Mouse (Mus musculus): Measurements from ENCODE around the gene Apof.

The Apof gene

GRCm38 (mm10) chr10:128298243-128298642 is 29.8 kb downstream of the Apof start:
- DNase-seq (ENCODE audit: low spot score in 2 of 2): no peak

DNA sequence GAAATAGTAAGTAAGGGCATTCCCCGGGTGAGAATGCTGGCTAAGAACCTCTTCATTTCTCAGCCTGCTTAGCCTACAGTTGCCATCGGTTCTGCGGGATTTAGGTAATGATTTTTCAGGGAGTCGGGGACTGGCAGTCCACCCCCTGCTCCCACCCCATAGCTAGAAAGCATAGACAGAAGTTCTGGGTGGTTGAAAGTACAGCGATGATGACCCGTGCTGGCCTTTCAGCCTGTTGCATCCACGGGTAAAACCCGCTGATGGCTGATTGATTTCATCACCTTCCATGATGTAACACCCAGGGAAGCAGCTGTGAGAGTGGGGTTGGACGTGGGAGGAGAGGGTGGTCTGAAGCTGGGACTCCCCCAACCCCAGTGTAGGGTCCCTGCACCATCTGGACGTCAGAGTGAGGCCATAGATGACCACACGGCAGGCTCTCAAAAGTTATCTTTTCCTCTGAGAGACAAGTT is 30.3 kb downstream of the Apof start, which contains the start of gene Il23a:
Gene Il23a (minus strand): TSS at position 51 of the 470 bp plus-strand sequence.
- DNase-seq (ENCODE audit: low spot score in 2 of 2): no peak

- DNase-seq (ENCODE audit: low spot score in 2 of 2): no peak
Observed at GRCm38 (mm10) chr10:128302357-128302756, 33.9 kb downstream of the Apof start.

DNA sequence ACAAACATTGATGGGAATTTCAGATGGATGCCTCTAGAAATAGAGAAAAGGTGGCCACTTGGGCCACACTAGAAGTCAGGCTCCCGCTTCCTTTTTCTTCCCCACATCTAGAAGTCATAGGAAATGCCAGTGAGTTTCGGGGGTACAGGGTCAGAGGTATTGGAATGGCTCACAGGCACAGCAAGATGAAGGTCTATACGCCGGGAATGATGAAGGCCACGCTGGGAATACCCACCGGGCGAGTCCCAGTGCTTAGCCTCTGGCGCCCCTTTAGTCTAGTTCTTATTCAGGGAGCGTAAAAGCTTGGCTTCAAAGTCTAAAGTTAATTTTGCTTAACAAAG is 34.3 kb downstream of the Apof start:
- DNase-seq (ENCODE audit: low spot score in 2 of 2): no peak

DNA sequence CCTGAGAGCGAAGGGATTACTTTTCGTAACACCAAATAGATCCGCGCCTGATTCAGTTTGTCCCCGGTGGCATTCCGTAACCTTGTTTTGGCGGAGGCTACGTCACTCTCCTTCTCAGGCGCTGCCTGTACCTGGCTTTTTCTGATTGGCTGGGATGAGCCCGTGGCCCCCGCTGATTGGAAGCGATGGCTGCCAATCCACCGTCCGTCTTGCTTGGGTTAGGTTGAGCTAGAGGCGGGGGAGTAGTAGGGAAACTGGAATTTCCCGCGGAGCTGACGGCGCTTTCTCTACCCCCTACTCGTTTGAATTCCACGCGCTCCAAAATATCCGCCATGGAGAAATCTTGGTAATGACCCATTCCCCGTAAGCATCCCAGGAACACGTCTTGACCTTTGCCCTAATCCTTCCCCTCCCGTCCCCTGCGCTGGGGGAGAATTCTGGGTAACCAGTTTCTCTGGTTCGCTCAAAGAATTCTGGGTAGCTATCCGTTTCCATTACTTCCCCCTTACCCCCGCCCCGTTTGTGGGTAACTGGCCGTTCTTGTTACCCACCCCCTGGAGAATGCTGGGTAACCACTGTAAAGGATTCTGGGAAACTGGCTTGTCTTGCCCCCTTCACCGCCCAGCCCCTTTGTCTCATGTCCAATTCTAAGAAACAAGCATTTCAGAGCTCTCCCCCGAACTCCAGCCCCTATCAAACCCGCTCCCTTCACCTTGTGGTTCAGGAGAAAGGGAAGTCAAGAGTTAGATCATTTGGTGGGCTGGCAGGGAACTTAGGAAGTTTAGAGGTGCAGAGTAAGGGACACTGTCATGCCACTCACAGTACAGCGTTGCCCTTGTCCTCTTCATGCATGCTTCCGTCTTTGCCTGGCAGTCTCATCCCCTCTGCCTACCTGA is 34.9 kb downstream of the Apof start, which contains the start of gene Pan2:
Gene Pan2 (plus strand): TSS at position 210 of the 896 bp plus-strand sequence.
- DNase-seq (ENCODE audit: low spot score in 2 of 2): peak; percentile 100

DNA sequence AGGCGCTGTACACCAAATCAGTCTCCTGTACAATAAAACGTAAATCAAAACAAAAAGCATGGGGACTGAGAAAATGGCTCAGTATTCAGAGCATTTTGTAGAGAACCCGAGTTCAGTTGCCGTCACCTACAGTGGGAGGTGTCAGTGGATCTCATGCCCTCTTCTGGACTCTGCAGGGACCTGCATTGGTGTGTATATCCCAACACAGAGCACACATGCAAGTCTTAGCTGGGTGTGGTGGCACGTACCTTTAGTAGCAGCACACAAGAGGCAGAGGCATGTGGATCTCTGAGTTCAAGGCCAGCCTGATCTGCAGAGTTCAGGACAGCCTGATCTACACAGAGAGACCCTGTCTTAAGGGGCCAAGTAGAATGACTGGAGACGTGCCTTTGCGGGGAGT is 41.2 kb downstream of the Apof start:
- DNase-seq (ENCODE audit: low spot score in 2 of 2): no peak

- DNase-seq (ENCODE audit: low spot score in 2 of 2): no peak
Observed at GRCm38 (mm10) chr10:128310177-128310576, 41.7 kb downstream of the Apof start.

DNA sequence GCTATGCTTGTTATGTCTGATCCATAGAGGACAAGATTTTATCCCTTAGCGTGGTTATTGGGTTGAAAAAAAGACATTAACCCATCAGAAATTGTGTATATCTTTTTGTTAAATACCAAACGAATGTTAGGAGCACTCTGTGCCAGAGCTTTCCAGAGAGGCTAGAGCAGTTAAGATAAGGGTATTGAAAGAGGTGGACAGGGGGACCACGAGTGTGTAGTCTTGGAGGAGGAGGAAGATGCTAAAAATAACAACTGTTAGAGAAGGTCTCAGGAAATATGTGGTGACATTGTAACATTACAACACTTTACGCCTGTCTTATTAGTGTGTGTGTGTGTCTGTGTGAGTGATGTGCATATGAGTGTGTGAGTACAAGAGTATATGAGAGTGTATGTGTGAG is 42.4 kb downstream of the Apof start:
- no peak for DNase-seq (ENCODE audit: low spot score in 2 of 2)

DNA sequence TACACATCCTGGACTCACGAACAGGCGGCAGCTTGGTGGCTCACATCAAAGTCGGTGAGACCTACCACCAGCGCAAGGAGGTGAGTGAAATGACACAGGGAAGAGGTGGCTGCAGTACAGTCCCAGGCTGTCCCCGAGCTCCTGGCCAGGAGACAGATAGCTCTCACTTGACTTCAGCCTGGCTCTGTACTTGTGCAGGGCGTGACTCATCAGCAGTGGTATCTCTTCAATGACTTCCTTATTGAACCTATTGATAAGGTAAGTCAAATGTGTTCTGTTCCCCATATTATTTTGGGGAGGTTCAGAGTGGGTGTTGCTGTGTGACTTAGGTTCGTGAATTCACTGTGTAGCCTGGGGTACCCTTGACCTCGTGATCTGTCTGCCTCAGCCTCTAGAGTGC is 47.1 kb downstream of the Apof start:
- DNase-seq (ENCODE audit: low spot score in 2 of 2): no peak
